Mouse (Mus musculus) thymus, postnatal 10 days (tissue): ENCODE data around the gene Mbnl1.

Source experiments
- DNase-seq, 2 experiments: peaks; one replicate each; pipeline ENCODE4 v3.0.0; 2021; ENCODE audit warnings: low spot score in 2 of 2

The Mbnl1 gene

GRCm38 (mm10) chr3:60568801-60569568, 96.4 kb downstream of the Mbnl1 start:
- DNase-seq, result no peak

GRCm38 (mm10) chr3:60569781-60570180, 97.2 kb downstream of the Mbnl1 start:
- DNase-seq, result no peak

GRCm38 (mm10) chr3:60570491-60571022, 97.9 kb downstream of the Mbnl1 start:
- DNase-seq, result no peak

GRCm38 (mm10) chr3:60571493-60571892, 98.9 kb downstream of the Mbnl1 start:
- no peak for DNase-seq

GRCm38 (mm10) chr3:60574199-60574598, 101.6 kb downstream of the Mbnl1 start:
- no peak for DNase-seq

GRCm38 (mm10) chr3:60574849-60575524, 102.4 kb downstream of the Mbnl1 start:
- DNase-seq, result no peak

GRCm38 (mm10) chr3:60575945-60576344, 103.3 kb downstream of the Mbnl1 start:
- no peak for DNase-seq

- no peak for DNase-seq
These were observed 103.9 kb downstream of the Mbnl1 start for GRCm38 (mm10) chr3:60576366-60577046.

GRCm38 (mm10) chr3:60579880-60580279, 107.2 kb downstream of the Mbnl1 start:
- no peak for DNase-seq

GRCm38 (mm10) chr3:60580699-60581098, 108.1 kb downstream of the Mbnl1 start:
- no peak for DNase-seq

GRCm38 (mm10) chr3:60582154-60582553, 109.5 kb downstream of the Mbnl1 start:
- DNase-seq, result no peak

- no peak for DNase-seq
These were observed 110.0 kb downstream of the Mbnl1 start for GRCm38 (mm10) chr3:60582620-60583019.

GRCm38 (mm10) chr3:60584704-60585103, 112.1 kb downstream of the Mbnl1 start:
- no peak for DNase-seq

GRCm38 (mm10) chr3:60586046-60586445, 113.4 kb downstream of the Mbnl1 start:
- DNase-seq, result no peak

GRCm38 (mm10) chr3:60587149-60587548, 114.5 kb downstream of the Mbnl1 start:
- DNase-seq, result no peak

- DNase-seq, result no peak
These were observed 116.7 kb downstream of the Mbnl1 start for GRCm38 (mm10) chr3:60589361-60589760.

GRCm38 (mm10) chr3:60595606-60596005, 123.0 kb downstream of the Mbnl1 start:
- DNase-seq, result no peak

GRCm38 (mm10) chr3:60596985-60597384, 124.4 kb downstream of the Mbnl1 start:
- no peak for DNase-seq

- peak in 1 of 2 experiments; percentile 59 for DNase-seq
These were observed 129.1 kb downstream of the Mbnl1 start for GRCm38 (mm10) chr3:60601686-60602085.

- DNase-seq, result no peak
These were observed 130.4 kb downstream of the Mbnl1 start for GRCm38 (mm10) chr3:60602923-60603549.

- no peak for DNase-seq
These were observed 131.0 kb downstream of the Mbnl1 start for GRCm38 (mm10) chr3:60603637-60604036.

- no peak for DNase-seq
These were observed 131.6 kb downstream of the Mbnl1 start for GRCm38 (mm10) chr3:60604205-60604604.
